Mouse (Mus musculus): ENCODE data around the gene Lix1l.

DNA sequence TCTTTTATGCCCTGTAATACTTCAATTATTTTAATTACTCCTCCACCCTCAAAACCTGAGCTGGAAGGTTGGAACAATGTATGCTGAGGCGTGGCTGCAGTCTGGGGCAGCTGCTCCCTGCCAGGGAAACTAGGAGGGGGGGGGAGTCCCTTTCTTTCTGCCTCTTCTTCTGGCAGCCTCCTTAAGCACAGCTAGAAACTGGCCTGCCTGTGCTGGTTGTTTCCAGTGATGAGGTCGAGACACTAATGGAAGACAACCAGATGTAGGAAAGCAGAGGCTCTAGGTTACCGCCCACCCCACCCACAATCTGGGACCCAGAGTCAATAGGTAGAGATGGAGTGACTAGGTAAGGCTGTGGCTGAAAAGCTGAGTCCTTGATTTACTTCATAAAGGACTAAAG, 74.7 kb downstream of the Lix1l start:
- TF ChIP-seq CTCF (IDR thresholded peaks at IDR 0.05; ENCODE audit: low read depth, low read length) = no peak
- no peak for TF ChIP-seq POLR2A (IDR thresholded peaks at IDR 0.05; ENCODE audit: extremely low read depth, insufficient read depth, low read length)

All from liver, adult 2 months (tissue).